Mouse (Mus musculus): ENCODE measurements at regions not wholly inside any gene's neighbourhood (a gene's known extent, or its start where the extent isn't known, plus 50 kb on each side); places are given as distances from the start of the nearest gene placed in this dataset.

GRCm38 (mm10) chr12:90903991-90904390, 165.8 kb upstream of the Dio2 start:
- no peak overlapping the region for H3K4me2 ChIP-seq (ENCODE audit: low read depth, low read length)
- no peak for ATAC-seq (ENCODE audit: low read depth)
- no peak overlapping the region for H3K27ac ChIP-seq (ENCODE audit: low read depth, low read length)
- H3K9ac ChIP-seq (replicated peaks; ENCODE audit: low read depth, low read length) = no peak overlapping the region
- no peaks in the 10 kb centered on the region for H3K4me1 ChIP-seq (ENCODE audit: control insufficient read depth, insufficient read depth, low read length)
- no peaks in the 10 kb centered on the region for H3K27me3 ChIP-seq (ENCODE audit: control insufficient read depth, insufficient read depth, low read length)
- no peak overlapping the region for H3K4me3 ChIP-seq (ENCODE audit: low read depth, low read length)
- WGBS = 75% methylated on average over 6 of the region's 6 CpGs
- no peaks in the 10 kb centered on the region for H3K9me3 ChIP-seq (ENCODE audit: control insufficient read depth, low read length)
- H3K36me3 ChIP-seq (ENCODE audit: control insufficient read depth, insufficient read depth, low read length) = no peaks in the 10 kb centered on the region

GRCm38 (mm10) chr12:90893655-90894370, 155.6 kb upstream of the Dio2 start:
- Histone ChIP-seq H3K4me3 (ENCODE audit: low read depth, low read length) (no peak overlapping the region), H3K27me3 (ENCODE audit: control insufficient read depth, insufficient read depth, low read length) (no peaks in the 10 kb centered on the region), H3K4me2 (ENCODE audit: low read depth, low read length) (no peak overlapping the region), H3K9me3 (ENCODE audit: control insufficient read depth, low read length) (no peaks in the 10 kb centered on the region), H3K36me3 (ENCODE audit: control insufficient read depth, insufficient read depth, low read length) (no peaks in the 10 kb centered on the region), H3K4me1 (ENCODE audit: control insufficient read depth, insufficient read depth, low read length) (no peaks in the 10 kb centered on the region), H3K9ac (replicated peaks; ENCODE audit: low read depth, low read length) (no peak overlapping the region), H3K27ac (ENCODE audit: low read depth, low read length) (no peak overlapping the region)
- no peak for ATAC-seq (ENCODE audit: low read depth)
- WGBS = 87% methylated on average over 9 of the region's 9 CpGs

GRCm38 (mm10) chr12:90876230-90877005, 138.2 kb upstream of the Dio2 start:
- H3K36me3 ChIP-seq (ENCODE audit: control insufficient read depth, insufficient read depth, low read length) = no peaks in the 10 kb centered on the region
- no peak overlapping the region for H3K4me2 ChIP-seq (ENCODE audit: low read depth, low read length)
- ATAC-seq (ENCODE audit: low read depth) = no peak
- no peak overlapping the region for H3K9ac ChIP-seq (replicated peaks; ENCODE audit: low read depth, low read length)
- H3K9me3 ChIP-seq (ENCODE audit: control insufficient read depth, low read length) = no peaks in the 10 kb centered on the region
- H3K27ac ChIP-seq (ENCODE audit: low read depth, low read length) = no peak overlapping the region
- no peak overlapping the region for H3K4me3 ChIP-seq (ENCODE audit: low read depth, low read length)
- no peaks in the 10 kb centered on the region for H3K27me3 ChIP-seq (ENCODE audit: control insufficient read depth, insufficient read depth, low read length)
- H3K4me1 ChIP-seq (ENCODE audit: control insufficient read depth, insufficient read depth, low read length) = no peaks in the 10 kb centered on the region
- WGBS = 83% methylated on average over 5 of the region's 5 CpGs

- H3K9me3 ChIP-seq (ENCODE audit: control insufficient read depth, low read length) = no peaks in the 10 kb centered on the region
- no peak overlapping the region for H3K9ac ChIP-seq (replicated peaks; ENCODE audit: low read depth, low read length)
- no peak overlapping the region for H3K4me2 ChIP-seq (ENCODE audit: low read depth, low read length)
- no peaks in the 10 kb centered on the region for H3K27me3 ChIP-seq (ENCODE audit: control insufficient read depth, insufficient read depth, low read length)
- H3K4me3 ChIP-seq (ENCODE audit: low read depth, low read length) = no peak overlapping the region
- WGBS = 86% methylated on average over 3 of the region's 3 CpGs
- H3K27ac ChIP-seq (ENCODE audit: low read depth, low read length) = no peak overlapping the region
- no peaks in the 10 kb centered on the region for H3K36me3 ChIP-seq (ENCODE audit: control insufficient read depth, insufficient read depth, low read length)
- no peak for ATAC-seq (ENCODE audit: low read depth)
- H3K4me1 ChIP-seq (ENCODE audit: control insufficient read depth, insufficient read depth, low read length) = no peaks in the 10 kb centered on the region
Measured at GRCm38 (mm10) chr12:90874840-90875239, 136.6 kb upstream of the Dio2 start.

- Histone ChIP-seq H3K36me3 (ENCODE audit: control insufficient read depth, insufficient read depth, low read length) (no peaks in the 10 kb centered on the region), H3K4me2 (ENCODE audit: low read depth, low read length) (no peak overlapping the region), H3K9me3 (ENCODE audit: control insufficient read depth, low read length) (no peaks in the 10 kb centered on the region), H3K9ac (replicated peaks; ENCODE audit: low read depth, low read length) (no peak overlapping the region), H3K4me1 (ENCODE audit: control insufficient read depth, insufficient read depth, low read length) (no peaks in the 10 kb centered on the region), H3K27ac (ENCODE audit: low read depth, low read length) (no peak overlapping the region), H3K27me3 (ENCODE audit: control insufficient read depth, insufficient read depth, low read length) (no peaks in the 10 kb centered on the region), H3K4me3 (ENCODE audit: low read depth, low read length) (no peak overlapping the region)
- ATAC-seq (ENCODE audit: low read depth) = no peak
- 91% methylated on average over 3 of the region's 3 CpGs for WGBS
Measured at GRCm38 (mm10) chr12:90873959-90874358, 135.7 kb upstream of the Dio2 start.

GRCm38 (mm10) chr12:90866597-90866996, 128.4 kb upstream of the Dio2 start:
- 91% methylated on average over 4 of the region's 4 CpGs for WGBS
- ATAC-seq (ENCODE audit: low read depth) = no peak

GRCm38 (mm10) chr12:90862632-90863031, 124.4 kb upstream of the Dio2 start:
- no peaks in the 10 kb centered on the region for H3K27me3 ChIP-seq (ENCODE audit: control insufficient read depth, insufficient read depth, low read length)
- H3K4me1 ChIP-seq (ENCODE audit: control insufficient read depth, insufficient read depth, low read length) = no peaks in the 10 kb centered on the region
- no peak overlapping the region for H3K4me3 ChIP-seq (ENCODE audit: low read depth, low read length)
- WGBS = 96% methylated on average over 3 of the region's 3 CpGs
- H3K9me3 ChIP-seq (ENCODE audit: control insufficient read depth, low read length) = no peaks in the 10 kb centered on the region
- H3K4me2 ChIP-seq (ENCODE audit: low read depth, low read length) = no peak overlapping the region
- H3K36me3 ChIP-seq (ENCODE audit: control insufficient read depth, insufficient read depth, low read length) = no peaks in the 10 kb centered on the region
- H3K9ac ChIP-seq (replicated peaks; ENCODE audit: low read depth, low read length) = no peak overlapping the region
- no peak for ATAC-seq (ENCODE audit: low read depth)
- no peak overlapping the region for H3K27ac ChIP-seq (ENCODE audit: low read depth, low read length)

More at GRCm38 (mm10) chr12:90866597-90866996, 128.4 kb upstream of the Dio2 start:
- Histone ChIP-seq H3K4me2 (ENCODE audit: low read depth, low read length) (no peak overlapping the region), H3K4me1 (ENCODE audit: control insufficient read depth, insufficient read depth, low read length) (no peaks in the 10 kb centered on the region), H3K27me3 (ENCODE audit: control insufficient read depth, insufficient read depth, low read length) (no peaks in the 10 kb centered on the region), H3K36me3 (ENCODE audit: control insufficient read depth, insufficient read depth, low read length) (no peaks in the 10 kb centered on the region), H3K27ac (ENCODE audit: low read depth, low read length) (no peak overlapping the region), H3K9ac (replicated peaks; ENCODE audit: low read depth, low read length) (no peak overlapping the region), H3K9me3 (ENCODE audit: control insufficient read depth, low read length) (no peaks in the 10 kb centered on the region), H3K4me3 (ENCODE audit: low read depth, low read length) (no peak overlapping the region)

- no peak overlapping the region for H3K27ac ChIP-seq (ENCODE audit: low read depth, low read length)
- no peak overlapping the region for H3K4me3 ChIP-seq (ENCODE audit: low read depth, low read length)
- 61% methylated on average over 3 of the region's 3 CpGs for whole genome bisulfite sequencing
- H3K4me1 ChIP-seq (ENCODE audit: control insufficient read depth, insufficient read depth, low read length) = no peaks in the 10 kb centered on the region
- no peak overlapping the region for H3K9ac ChIP-seq (replicated peaks; ENCODE audit: low read depth, low read length)
- H3K27me3 ChIP-seq (ENCODE audit: control insufficient read depth, insufficient read depth, low read length) = no peaks in the 10 kb centered on the region
- H3K4me2 ChIP-seq (ENCODE audit: low read depth, low read length) = no peak overlapping the region
- H3K36me3 ChIP-seq (ENCODE audit: control insufficient read depth, insufficient read depth, low read length) = no peaks in the 10 kb centered on the region
- ATAC-seq (ENCODE audit: low read depth) = no peak
- H3K9me3 ChIP-seq (ENCODE audit: control insufficient read depth, low read length) = no peaks in the 10 kb centered on the region
Measured at GRCm38 (mm10) chr12:90857746-90858145, 119.5 kb upstream of the Dio2 start.

GRCm38 (mm10) chr12:90810666-90811065, 72.4 kb upstream of the Dio2 start:
- no peak overlapping the region for H3K9ac ChIP-seq (replicated peaks; ENCODE audit: low read depth, low read length)
- H3K27me3 ChIP-seq (ENCODE audit: control insufficient read depth, insufficient read depth, low read length) = no peaks in the 10 kb centered on the region
- no peaks in the 10 kb centered on the region for H3K9me3 ChIP-seq (ENCODE audit: control insufficient read depth, low read length)
- H3K4me1 ChIP-seq (ENCODE audit: control insufficient read depth, insufficient read depth, low read length) = no peaks in the 10 kb centered on the region
- ATAC-seq (ENCODE audit: low read depth) = no peak
- no peak overlapping the region for H3K27ac ChIP-seq (ENCODE audit: low read depth, low read length)
- no peaks in the 10 kb centered on the region for H3K36me3 ChIP-seq (ENCODE audit: control insufficient read depth, insufficient read depth, low read length)
- H3K4me3 ChIP-seq (ENCODE audit: low read depth, low read length) = no peak overlapping the region
- H3K4me2 ChIP-seq (ENCODE audit: low read depth, low read length) = no peak overlapping the region
- WGBS = 75% methylated on average over 6 of the region's 6 CpGs

Measured in neural tube, embryonic 14.5 days (tissue).